Mouse (Mus musculus) embryo, embryonic 10.5 days (tissue): ENCODE results near the gene Afg1l.
A peak's percentile ranks its signal among the peaks of the same experiment; 100 is the strongest.

Experiments
- DNase-seq: peaks from one replicate; pipeline ENCODE4 v3.0.0-alpha.2; 2015; ENCODE audit warnings: low spot score

The Afg1l gene

DNA sequence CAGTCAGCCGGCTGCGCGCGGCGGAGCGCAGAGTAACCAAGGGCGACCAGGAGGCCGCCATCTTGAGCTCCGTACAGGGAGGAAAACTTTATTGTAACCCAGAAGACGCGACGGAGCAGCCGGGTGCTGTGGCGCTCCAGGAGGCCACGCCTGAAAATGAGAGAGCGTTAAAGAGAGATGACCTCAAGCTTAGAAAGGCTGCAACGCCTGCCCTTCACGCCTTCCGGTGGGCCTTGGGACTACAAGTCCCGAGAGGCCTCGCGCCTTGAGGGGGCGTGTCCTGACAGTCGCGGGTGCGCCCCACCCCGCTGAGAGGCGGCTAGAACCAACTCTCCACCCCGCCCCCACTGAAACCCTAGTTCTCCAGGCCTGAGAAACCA lies at the start of gene Afg1l:
Gene Afg1l, minus strand, starts transcription at position 225 of the 380 bp plus-strand sequence.
- peak; percentile 96 for DNase-seq

DNA sequence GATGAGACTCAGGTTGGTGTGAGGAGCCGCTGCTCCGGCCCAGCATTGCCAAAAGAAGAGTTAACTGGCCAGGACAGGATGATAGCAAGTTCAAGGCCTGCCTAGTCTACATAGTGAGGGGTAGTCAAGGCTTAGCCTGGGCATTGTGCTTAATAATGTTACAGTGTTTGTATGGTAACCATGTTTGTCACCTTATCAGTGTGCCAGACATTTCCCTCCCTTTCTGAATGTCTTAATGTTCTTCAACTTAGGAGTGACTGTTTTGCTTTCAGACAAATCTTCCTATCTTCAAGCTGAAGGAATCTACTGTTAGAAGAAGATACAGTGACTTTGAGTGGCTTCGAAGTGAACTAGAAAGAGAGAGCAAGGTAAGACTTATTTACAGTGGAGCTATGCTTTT lies 47.3 kb upstream of the Afg1l start:
- DNase-seq = no peak

DNA sequence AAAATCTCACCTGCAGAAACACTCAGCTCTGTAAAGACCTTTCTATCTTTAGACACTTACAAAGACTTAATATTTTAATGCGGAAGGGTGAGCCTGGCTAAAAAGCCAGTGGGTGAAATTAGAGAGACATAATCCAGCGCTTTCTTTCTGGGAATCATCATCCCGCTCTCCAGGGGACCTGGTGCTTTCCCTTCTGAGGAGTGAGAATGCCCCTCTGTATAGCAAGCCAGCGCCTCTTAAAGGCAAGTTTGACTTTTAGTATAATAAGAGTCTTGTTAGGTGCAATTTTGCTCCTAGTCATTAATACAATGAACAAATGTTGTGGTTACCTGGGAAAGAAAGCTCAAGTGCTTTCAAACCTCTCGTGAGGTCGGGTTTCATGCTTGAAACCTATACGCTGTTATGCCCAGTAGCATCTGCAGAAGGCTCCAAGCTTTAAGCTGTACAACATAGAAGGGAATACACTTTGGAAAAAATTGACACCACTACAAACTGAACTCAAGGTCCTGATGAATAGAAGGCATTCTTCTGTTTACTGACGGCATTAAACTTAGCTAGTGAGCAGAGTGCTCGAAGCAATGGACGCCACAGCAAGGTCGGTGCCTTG lies 45.3 kb upstream of the Afg1l start:
- no peak for DNase-seq

DNA sequence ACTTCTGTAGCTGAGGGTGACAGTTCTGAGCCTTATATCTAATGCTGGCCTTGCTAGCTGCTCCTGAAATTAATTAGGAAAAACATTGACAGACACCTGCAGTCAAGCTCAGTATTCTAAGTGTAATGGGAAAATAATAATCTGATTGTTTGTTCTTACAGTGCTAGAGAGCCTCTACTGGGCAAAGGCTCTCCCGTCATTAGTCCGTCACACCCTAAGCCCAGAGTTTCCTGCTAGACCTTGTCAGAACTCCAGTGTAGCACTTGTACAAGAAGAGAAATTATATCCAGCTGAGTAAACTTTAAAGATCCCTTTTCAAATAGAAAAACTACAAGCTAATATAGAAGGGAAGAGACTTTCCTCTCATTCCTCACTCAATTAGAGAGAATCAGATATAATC lies 44.5 kb upstream of the Afg1l start:
- DNase-seq = no peak

DNA sequence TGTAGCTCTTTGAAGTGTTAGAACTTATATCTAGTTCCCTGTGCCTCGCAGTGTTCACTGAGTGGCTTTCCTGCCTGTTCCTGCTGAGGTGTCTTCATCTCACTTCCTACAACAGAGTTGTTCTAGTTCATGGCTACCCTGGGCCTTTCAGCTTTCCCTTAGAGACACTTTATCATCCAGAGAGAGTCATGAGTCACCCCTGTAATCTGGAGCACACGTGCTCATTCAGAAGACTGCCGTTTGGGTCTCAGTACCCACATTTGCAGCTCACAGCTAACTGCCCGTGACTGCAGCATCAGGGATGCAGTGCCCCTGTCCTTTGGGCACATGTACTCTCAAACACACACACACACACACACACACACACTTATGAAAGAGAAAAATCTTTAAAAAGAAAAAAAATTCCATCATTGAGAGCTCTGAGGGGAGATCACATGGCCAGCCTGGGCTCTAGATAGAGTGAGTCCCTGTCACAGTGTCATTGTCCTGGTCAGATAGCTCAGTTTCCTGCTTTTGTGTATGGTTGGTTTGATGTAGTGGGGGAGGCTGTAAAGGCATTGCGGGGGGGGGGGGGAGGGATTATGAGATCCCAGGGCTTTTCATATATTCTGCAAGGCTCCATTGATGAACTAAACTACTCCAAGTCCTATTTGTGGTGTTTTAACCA lies 43.1 kb upstream of the Afg1l start:
- DNase-seq = no peak

DNA sequence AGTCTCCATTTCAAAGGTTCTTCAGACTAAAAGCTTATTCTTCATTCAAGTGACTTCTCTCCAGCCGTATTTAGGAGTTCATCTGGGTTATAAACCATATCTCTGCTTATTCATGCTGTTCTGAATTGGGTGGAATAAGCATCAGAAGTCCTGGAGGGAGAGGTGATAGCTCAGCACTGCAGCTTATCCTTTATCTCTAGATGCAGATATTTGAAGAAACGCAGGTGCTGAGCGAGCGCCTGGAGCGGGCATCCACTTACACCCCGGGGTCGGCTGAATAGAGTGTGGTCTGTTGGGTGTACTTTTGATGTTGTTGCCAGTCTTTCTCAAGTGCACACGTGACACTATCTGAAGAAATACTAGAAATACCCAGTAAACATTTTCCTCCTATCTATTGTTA lies 40.0 kb upstream of the Afg1l start:
- DNase-seq = no peak

DNA sequence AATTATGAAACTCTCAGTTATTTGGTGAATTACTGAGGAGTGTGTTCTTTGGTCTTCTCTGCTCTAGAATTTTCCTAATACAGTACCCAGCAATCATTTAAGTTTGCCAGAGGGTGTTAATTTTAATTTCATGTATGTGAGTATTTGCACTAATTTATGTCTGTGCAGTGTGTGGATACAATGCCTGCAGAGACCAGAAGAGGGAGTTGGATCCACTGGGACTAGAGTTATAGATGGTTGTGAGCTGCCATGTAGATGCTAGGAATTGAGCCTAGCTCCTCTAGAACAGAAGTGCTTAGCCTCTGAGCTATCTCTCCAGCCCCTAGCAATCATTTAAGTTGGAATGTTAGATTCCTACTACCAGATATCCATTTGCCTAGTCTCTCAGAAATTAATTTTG lies 35.8 kb upstream of the Afg1l start:
- DNase-seq = no peak

DNA sequence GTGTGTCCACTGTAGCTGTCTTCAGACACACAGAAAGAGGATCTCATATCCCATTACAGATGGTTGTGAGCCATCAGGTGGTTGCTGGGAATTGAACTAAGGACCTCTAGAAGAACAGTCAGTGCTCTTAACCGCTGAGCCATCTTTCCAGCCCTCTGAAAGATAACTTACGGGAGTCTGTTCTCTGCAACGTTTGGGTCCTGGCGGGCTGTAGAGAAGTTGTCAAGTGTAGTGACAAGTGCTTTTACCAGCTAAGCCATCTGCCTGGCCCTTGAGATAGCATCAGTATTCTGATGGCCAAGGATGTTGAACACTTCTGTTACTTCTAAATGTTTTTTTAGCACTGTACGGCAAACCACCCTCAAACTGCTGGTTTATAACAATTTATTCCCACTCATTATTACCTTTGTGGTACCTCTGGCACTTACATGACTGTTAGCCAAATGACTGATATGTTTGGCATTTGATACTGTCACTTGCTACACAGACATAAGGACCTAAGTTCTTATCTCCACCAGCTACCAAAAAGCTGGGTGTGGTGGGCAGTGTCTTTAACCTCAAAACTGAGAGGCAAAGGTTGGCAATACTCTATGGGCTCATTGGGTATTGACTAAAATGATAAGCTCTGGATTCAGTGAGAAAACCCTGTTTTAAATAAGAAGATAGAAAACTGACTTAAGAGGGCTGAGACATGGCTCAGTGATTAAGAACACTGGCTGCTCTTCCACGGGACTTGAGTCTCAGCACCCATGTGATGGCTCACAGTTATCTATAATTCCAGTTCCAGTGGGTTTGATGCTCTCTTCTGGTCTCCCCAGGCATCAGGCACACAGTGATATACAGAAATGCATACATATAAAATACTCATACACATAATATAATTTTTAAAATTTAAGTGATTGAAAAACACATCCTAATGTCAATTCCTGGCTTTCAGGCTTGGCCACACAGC lies 33.1 kb upstream of the Afg1l start:
- no peak for DNase-seq

DNA sequence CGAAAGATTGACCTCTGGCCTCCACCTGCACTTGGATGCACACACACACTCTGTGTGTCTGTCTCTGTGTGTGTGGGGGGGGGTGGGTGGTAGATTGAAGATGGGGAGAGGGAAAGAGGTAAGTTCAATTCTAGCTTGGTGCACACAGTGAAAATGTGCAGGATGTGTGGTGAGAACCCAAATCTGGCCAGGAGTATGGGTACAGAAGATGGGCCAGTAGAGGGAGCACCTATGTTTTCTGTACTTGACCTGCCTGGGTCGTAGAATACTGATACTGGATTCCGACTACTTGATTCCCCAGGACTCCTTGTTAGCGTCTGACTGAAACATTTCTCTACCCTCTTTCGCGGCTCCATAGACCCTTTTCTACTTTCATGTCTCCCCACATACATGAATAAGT lies 31.8 kb upstream of the Afg1l start:
- no peak for DNase-seq

DNA sequence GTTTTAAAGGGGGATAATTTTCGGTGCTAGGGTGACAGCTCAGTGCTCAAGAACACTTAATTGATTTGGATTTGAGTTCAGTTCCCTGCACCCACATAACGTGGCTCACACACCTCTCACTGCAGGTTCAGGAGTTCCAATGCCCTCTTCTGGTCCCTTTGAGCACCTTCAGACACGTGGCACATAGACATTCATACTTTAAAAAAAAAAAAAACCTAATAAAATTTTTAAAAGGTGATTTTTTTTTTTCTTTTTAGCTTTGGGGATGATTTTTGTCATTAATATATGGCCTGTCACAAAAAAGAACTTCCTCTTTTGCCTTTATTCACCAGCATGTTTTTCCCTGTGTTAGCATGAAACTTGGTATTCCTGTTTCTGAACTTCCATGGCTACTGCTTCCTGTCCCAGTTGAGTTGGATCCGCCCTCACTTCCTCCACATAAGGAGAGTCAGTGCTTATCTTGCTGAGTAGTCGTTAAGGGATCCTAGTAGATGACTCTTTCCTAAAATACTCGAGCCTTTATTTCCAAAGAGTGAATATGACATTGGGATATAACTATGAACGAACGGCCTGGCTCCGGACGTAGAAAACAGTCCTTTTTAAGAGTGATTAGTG lies 25.8 kb upstream of the Afg1l start:
- DNase-seq = no peak

DNA sequence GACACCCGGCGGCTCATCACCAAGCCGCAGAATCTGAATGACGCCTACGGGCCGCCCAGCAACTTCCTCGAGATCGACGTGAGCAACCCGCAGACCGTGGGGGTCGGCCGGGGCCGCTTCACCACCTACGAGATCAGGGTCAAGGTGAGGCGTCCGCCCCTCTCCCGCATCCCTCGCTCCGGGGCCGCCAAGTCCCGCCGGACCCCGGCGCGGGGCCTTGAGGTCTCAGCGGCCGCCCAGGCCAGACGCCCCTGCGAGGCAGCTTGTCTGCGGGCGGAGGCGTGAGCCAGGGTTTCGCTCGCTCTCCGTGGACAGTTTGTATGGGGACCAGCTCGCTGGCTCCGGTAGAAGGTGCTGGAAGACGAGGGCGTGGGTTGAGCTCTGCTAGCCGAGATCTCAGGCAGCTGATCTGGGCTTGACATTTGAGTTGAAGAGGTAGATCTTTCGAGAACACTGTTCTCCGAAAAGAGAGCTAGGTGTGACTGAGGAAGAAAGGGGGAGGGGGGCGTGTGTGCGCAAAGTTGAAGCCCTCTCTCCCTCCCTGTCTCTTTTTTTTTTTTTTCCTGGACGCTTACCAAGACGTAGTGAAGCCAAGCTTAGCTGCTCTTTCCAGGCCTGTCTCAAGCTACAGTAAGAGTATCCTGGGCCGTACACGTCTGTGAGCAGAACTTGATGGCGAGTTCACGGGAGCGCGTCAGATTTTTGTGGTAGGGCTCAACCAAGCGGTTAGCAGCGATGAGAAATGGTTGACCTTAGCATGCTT lies 24.2 kb upstream of the Afg1l start:
- DNase-seq = peak; percentile 51

DNA sequence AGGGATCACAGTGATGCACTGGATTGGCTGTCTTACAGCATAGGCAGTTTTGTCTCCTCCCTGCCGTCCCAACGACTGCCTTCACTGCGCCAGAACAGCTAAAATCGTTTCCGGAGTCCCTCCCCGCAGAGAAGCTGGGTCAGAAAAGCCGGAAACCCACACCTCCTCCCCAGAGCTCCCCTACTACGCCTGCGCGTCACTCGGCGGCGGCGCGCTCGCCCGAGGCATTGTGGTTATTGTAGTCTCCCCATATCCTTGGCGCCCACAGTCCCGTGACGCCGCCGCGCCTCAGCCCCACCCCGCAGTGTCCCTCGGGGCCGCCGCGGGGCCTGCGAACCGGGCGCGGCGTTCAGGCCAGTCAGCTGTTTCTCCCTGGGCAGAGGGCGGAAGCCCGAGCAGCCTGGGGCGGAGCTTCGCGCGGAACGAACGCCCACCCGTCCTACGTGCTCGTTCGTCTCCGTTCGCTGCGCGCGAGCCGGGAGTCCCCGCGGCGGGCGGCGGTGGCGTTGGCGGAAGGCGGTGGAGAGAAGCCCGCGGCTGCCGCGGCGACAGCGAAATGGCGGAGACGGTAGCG lies 23.5 kb upstream of the Afg1l start, which contains the start of gene Snx3:
Gene Snx3, plus strand, starts transcription at position 256 of the 574 bp plus-strand sequence.
- peak; percentile 96 for DNase-seq

DNA sequence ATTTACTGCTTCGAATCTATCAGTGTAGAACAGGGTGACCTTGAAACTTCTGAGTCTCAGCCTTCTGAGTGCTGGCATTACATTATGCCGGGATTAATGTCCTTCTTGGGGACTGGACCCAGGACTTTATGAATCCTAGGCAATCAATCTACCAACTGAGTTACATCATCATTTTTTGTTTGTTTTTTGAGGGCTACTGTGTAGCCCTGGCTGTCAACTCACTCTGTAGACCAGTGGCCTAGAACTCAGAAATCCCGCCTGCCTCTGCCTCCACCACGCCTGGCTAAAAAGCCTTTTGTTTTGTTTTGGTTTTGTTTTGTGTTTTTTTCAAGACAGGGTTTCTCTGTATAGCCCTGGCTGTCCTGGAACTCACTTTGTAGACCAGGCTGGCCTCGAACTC lies 22.8 kb upstream of the Afg1l start:
- no peak for DNase-seq

DNA sequence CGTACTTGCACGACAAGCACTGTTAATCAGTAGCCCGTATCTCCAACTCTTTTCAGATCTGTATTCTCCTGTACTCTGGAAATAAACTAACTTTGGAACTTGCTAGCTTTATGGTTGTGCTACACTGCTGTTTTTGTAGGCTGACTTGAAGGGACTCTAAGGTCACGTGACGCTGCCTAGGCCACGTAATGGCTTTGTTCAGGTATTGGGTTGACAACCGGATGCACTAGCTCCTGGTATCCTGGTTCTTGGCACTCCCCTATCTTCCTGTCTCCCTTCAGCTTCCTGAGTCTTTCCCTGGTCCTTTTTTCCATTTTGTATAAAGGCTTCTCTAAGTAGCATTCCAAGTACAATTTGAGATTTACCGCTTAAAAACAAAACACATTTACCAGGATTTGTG lies 22.2 kb upstream of the Afg1l start:
- no peak for DNase-seq

DNA sequence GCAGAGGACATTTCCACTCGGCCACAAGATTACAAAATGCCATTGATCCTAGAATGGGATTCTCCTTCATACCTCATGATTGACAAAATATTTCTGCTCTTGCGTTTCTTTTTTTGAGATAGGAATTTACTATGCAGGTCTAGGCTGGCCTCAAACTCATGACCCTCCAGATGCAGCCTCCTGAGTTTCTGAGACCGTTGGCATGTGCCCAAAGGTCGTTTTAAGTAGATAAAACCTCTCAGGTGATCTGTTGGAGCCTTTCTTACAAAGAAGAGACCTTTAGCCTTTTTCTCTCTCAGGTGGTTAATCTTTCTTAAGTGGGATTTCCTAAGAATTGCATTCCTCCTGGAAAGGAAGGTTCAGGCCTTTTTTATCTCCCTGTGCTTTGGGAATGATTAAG lies 14.6 kb upstream of the Afg1l start:
- DNase-seq = no peak

DNA sequence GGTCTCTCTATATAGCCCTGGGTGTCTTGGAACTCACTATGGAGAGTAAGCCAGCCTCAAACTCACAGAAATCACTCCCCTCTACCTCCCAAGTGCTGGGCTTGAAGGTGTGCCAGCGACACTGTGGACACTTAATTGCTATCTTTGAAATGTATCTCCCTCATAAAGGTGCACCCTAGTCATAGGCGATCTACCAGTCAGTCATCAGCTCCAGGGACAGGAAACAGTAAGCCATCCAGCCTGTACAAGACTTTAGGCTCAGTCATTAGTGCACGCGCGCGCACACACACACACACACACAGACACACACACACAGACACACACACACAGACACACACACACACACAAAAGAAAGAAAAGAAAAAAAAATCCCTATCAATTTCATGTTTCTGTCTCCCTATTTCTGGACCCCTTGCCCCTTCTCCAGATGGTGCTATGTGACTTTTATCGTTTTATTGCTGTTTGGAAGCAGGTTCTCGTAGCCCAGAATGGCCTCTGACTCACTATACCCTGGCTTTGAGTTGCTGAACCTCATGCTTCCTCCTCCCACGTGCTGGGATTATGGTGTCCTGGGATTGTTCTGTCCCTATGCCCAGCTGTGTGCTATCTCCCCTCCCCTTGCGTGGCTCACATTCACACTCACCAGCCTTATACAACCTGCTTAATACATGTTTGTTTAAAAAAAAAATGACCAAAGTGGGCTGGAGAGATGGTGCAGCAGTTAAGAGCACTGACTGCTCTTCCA lies 13.8 kb upstream of the Afg1l start:
- DNase-seq = no peak

DNA sequence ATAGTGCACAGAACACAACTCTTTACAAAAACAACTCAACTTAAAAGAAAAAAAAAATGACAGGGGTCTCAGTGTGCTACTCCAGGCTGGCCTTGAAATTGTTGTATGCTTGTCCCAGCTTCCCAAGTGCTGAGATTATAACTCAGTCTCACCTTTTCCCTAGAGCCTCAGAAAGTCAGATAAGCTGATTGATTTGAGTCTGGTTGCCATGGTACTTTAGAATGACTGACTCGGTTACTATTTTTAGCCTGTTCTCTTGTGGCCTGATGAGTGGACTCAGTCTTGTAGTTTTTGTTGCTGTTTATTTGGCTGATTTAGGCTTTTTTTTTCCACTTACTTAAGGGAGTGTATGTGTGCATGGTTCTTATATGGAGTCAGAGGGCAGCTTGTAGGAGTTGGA lies 12.8 kb upstream of the Afg1l start:
- DNase-seq = no peak

DNA sequence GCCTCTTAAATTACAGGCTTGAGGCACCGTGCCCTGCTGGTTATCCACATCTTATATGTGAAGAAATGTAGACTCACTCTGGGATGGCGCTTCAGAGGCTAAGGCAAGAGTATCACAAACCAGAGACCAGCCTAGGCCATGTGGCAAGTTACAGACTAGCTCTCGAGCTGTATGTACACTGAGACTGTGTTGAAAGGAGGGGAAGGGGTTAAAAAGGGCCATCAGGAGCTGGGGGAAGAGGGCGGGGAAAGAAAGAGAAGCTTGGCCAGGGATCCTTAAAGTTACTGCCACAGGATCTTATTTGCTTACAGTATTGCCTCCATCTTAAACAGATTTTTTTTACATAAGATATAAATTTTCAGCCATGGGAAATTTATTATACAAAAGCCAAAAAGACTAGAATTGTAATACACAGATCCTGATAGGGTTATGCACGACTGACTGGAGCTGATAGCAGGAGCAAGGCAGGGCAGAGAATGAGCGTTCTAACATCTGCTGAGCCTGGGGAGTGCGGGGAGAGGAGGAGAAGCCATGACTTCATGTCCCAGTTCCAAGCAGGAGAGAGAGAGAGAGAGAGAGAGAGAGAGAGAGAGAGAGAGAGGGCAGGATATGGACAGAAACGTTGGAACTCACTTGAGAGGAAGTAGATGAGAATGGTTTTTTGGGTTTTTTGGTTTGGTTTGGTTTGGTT lies 10.4 kb upstream of the Afg1l start:
- DNase-seq = peak; percentile 54

DNA sequence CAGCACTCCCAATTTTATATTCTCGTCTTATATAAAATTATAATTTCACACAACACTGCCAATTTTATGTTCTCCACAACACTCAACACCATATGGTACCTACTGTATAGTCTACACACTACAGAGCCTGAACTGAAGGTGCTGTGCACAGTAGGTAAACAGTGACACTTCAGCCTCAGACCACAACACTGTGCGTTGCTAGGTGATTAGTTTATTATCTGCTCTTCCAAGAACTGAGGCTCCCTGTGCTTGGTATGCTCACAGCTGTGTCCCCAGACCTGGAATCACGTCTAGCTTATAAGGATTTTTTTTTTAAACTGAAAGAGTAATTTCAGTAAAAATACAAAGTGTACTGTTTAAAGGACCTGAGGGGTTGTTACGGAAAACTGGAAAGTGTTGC lies 2.4 kb upstream of the Afg1l start:
- no peak for DNase-seq
